In the genomic region with DNA sequence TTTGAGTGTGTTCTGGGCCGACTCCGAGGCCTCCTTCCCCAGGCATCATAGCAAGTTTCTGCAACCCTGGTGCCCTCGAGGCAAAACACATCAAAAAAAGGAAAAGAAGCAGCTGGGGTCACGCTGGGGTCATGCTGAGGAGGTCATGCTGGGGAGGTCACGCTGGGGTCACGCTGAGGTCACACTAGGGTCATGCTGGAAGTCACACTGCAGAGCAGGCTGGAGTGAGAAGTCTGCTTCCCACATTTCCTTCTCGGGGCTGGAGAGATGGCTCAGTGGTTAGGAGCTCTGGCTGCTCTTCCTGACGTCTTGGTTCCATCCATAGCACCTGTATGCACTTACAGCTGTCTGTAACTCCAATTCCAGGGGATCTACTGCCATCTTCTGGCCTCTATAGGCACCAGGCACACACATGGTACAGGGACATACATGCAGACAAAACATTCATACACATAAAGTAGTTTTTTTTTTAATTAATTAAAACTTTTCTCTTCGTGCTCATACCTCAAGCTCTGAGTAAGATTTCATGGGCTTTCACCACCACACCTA, we compare ENCODE assay signal across 20 mouse cellular contexts. TPM values are rescaled to one million over a fixed set of nuclear protein-coding genes. Genes with fewer than 3 reads are reported as not detected.
DNase-seq lines count a peak whose midpoint lies in the region; ATAC-seq and TF ChIP-seq lines count a peak whose summit lies in the region.
"Had no signal": no experiment of that assay in that cellular context is flagged by ENCODE, and none has a peak within 500 bp of the region (broad histone marks: within the 10 kb centered on the region; RNA-seq: fewer than 3 reads in every experiment).

No protein-coding gene starts in this region.

- H3K9me3 ChIP-seq in MEL (replicated peaks; ENCODE audit: insufficient read depth, low read length): no peaks in the 10 kb centered on the region
- H3K9me3 ChIP-seq: kidney, embryonic 15.5 days; limb, embryonic 12.5 days had no signal

- no peak overlapping the region for H3K4me3 ChIP-seq in cerebellum, adult 2 months (replicated peaks; ENCODE audit: insufficient read depth, low read depth, low read length)
- H3K4me3 ChIP-seq in layer of hippocampus, adult 2 months: no peak overlapping the region
- no peak overlapping the region for H3K4me3 ChIP-seq in MEL (ENCODE audit: control insufficient read depth in 1 of 2, insufficient read depth in 1 of 2, low read depth in 2 of 2, low read length in 2 of 2)
- H3K4me3 ChIP-seq: erythroblast, embryonic 14.5 days; kidney, embryonic 15.5 days; limb, embryonic 12.5 days had no signal

- DNase-seq in cerebellum, adult 2 months: no peak
- no peak for DNase-seq in layer of hippocampus, adult 2 months (ENCODE audit: low spot score in 2 of 2)
- DNase-seq in layer of hippocampus, postnatal 10 days (ENCODE audit: low spot score in 2 of 2): no peak
- DNase-seq in 416B (ENCODE audit: low read depth): peak; percentile 33
- DNase-seq in MEL (ENCODE audit: low read depth, low spot score): peak; percentile 43
- no peak for DNase-seq in adrenal gland, postnatal 36 days
- no peak for DNase-seq in left cerebral cortex, adult 11 months (ENCODE audit: low spot score)
- DNase-seq: adrenal gland, postnatal 10 days; cerebellum, adult 18-20 months; heart, adult 11 months; lung, adult 2 months; spleen, adult 18-20 months; thymus, postnatal 36 days had no signal

- no peak for TF ChIP-seq EP300 in MEL (IDR thresholded peaks at IDR 0.05; ENCODE audit: low read depth in 1 of 2, low read length in 2 of 2)

- no peaks in the 10 kb centered on the region for H3K79me2 ChIP-seq in MEL (ENCODE audit: control insufficient read depth, insufficient read depth, low read length, poor library complexity)

- no peak for TF ChIP-seq POLR2A in cerebellum, adult 2 months (IDR thresholded peaks at IDR 0.05; ENCODE audit: borderline replicate concordance, insufficient read depth, low read length)
- TF ChIP-seq POLR2A in MEL (IDR thresholded peaks at IDR 0.05; ENCODE audit: control insufficient read depth in 1 of 2, insufficient read depth in 1 of 2, low read depth in 1 of 2, low read length in 2 of 2, poor library complexity in 1 of 2): no peak

- H3K4me1 ChIP-seq in cerebellum, adult 2 months (ENCODE audit: control insufficient read depth, insufficient read depth, low read length): peaks cover 3% of the 10 kb centered on the region; the same call in 1 of the 2 replicates
- peaks cover 3 to 7% of the 10 kb centered on the region in 2 experiments for H3K4me1 ChIP-seq in MEL (ENCODE audit: control insufficient read depth in 1 of 2, insufficient read depth in 2 of 2, low read length in 2 of 2)
- H3K4me1 ChIP-seq: kidney, embryonic 15.5 days; limb, embryonic 12.5 days had no signal

- WGBS in cerebellum, adult 2 months: 66% methylated on average over 9 of the region's 9 CpGs

- no peaks in the 10 kb centered on the region for H3K27me3 ChIP-seq in cerebellum, adult 2 months (ENCODE audit: control insufficient read depth, insufficient read depth, low read length)
- H3K27me3 ChIP-seq in MEL (ENCODE audit: control insufficient read depth in 1 of 2, insufficient read depth in 2 of 2, low read length in 2 of 2): 0 out of 4 replicates have a peak, but pooled peaks cover 0 to 1% of the 10 kb centered on the region in 2 experiments
- H3K27me3 ChIP-seq: kidney, embryonic 15.5 days; limb, embryonic 12.5 days had no signal

- H3K36me3 ChIP-seq in MEL (ENCODE audit: control insufficient read depth in 1 of 2, insufficient read depth in 2 of 2, low read length in 2 of 2): peaks cover 0 to 7% of the 10 kb centered on the region in 2 experiments; a peak in 2 of 4 replicates
- H3K36me3 ChIP-seq: kidney, embryonic 15.5 days; limb, embryonic 12.5 days had no signal

- H3K27ac ChIP-seq in cerebellum, adult 2 months (ENCODE audit: insufficient read depth, low read length): no peak overlapping the region
- H3K27ac ChIP-seq in layer of hippocampus, adult 2 months: no peak overlapping the region
- H3K27ac ChIP-seq in MEL (ENCODE audit: control insufficient read depth, low read depth, low read length): no peak overlapping the region
- H3K27ac ChIP-seq: kidney, embryonic 15.5 days; limb, embryonic 12.5 days had no signal

- no peak overlapping the region for H3K9ac ChIP-seq in MEL (ENCODE audit: control insufficient read depth, low read depth, low read length, poor library complexity, severe bottlenecking)
- H3K9ac ChIP-seq: kidney, embryonic 15.5 days; limb, embryonic 12.5 days had no signal

- no peak for ATAC-seq in cerebellum, adult (ENCODE audit: insufficient number of reproducible peaks, low FRiP score, low TSS enrichment)
- ATAC-seq: forebrain, embryonic 16.5 days; inflammation-experienced regulatory T-cells, adult 6 months; midbrain, embryonic 16.5 days had no signal

- TF ChIP-seq CTCF in cerebellum, adult 2 months (IDR thresholded peaks at IDR 0.05; ENCODE audit: borderline replicate concordance, insufficient read depth, low read depth, low read length): 0 out of 2 replicates have a peak, but pooled peaks have one; percentile 14
- peak; percentile 29; the same call in 1 of the 2 replicates for TF ChIP-seq CTCF in layer of hippocampus, adult 2 months (conservative IDR thresholded peaks at IDR 0.05)
- peak; percentile 23 to 58 (median 47); a peak in 5 of 6 replicates for TF ChIP-seq CTCF in MEL (IDR thresholded peaks at IDR 0.05 in 2 of 3, conservative IDR thresholded peaks at IDR 0.05 in 1 of 3; ENCODE audit: control insufficient read depth in 1 of 3, insufficient read depth in 1 of 3, low read depth in 2 of 3, low read length in 3 of 3, poor library complexity in 1 of 3, severe bottlenecking in 1 of 3)

- peak; percentile 68 for TF ChIP-seq RAD21 in MEL (IDR thresholded peaks at IDR 0.05; ENCODE audit: low read depth, low read length)

TF ChIP-seq in MEL, 35 proteins besides CTCF, POLR2A, EP300 and RAD21:
- no peak for TF ChIP-seq UBTF (IDR thresholded peaks at IDR 0.05; ENCODE audit: borderline replicate concordance, insufficient read depth, low read depth, low read length)
- peak; percentile 45 for TF ChIP-seq SMC3 (IDR thresholded peaks at IDR 0.05; ENCODE audit: low read depth, low read length)
- TF ChIP-seq ZC3H11A (IDR thresholded peaks at IDR 0.05; ENCODE audit: low read depth, low read length): 0 out of 2 replicates have a peak, but pooled peaks have one; percentile 17
- TF ChIP-seq CHD1 (IDR thresholded peaks at IDR 0.05; ENCODE audit: low read depth, low read length): no peak
- no peak for TF ChIP-seq MYB (IDR thresholded peaks at IDR 0.05; ENCODE audit: low read depth, low read length)

RNA-seq across cellular contexts. Expression of a gene that starts 35.5 kb away (rescaled TPM):
- polyA plus RNA-seq in cerebellum, adult 2 months (2012; rRNA removed): 155 and 168 TPM in 2 replicates
- total RNA-seq in layer of hippocampus, adult 2 months (2021): 100 to 1,000 TPM; 275 to 294 TPM
- total RNA-seq in layer of hippocampus, postnatal 10 days (2021): 100 to 1,000 TPM; 218 to 223 TPM
- 23.5 and 28.2 TPM in 2 replicates for total RNA-seq in MEL (2012; rRNA removed)
- 10 to 100 TPM in 1 of 2 experiments, not detected in 1; 87.5 TPM for polyA plus RNA-seq in MEL (2012; ENCODE audit: insufficient read depth in 1 of 2, insufficient read length in 2 of 2, low read depth in 1 of 2, low replicate concordance in 2 of 2, missing spikeins in 1 of 2)
- 10 to 100 TPM; 28.7 to 33.3 TPM for total RNA-seq in adrenal gland, postnatal 36 days (2021)

RNA-seq across cellular contexts. Expression of a gene that starts 36.3 kb away (rescaled TPM):
- polyA plus RNA-seq in cerebellum, adult 2 months (2012; rRNA removed): 73.2 and 77.0 TPM in 2 replicates
- 10 to 100 TPM; 68.2 to 69.1 TPM for total RNA-seq in layer of hippocampus, adult 2 months (2021)
- total RNA-seq in layer of hippocampus, postnatal 10 days (2021): 10 to 100 TPM; 75.8 to 82.0 TPM
- total RNA-seq in MEL (2012; rRNA removed): 109 and 128 TPM in 2 replicates
- polyA plus RNA-seq in MEL (2012; ENCODE audit: insufficient read depth in 1 of 2, insufficient read length in 2 of 2, low read depth in 1 of 2, low replicate concordance in 2 of 2, missing spikeins in 1 of 2): 100 to 1,000 TPM; 157 to 278 TPM
- 10 to 100 TPM; 93.5 to 95.9 TPM for total RNA-seq in adrenal gland, postnatal 36 days (2021)

Comparison
In these comparisons a context has a peak if more than half of its experiments do, and no peak if none do; other contexts are left out.
1. DNase-seq: peak in 416B (single experiment) and MEL (single experiment); none in cerebellum, adult 2 months (0 of 2), layer of hippocampus, adult 2 months (0 of 2), layer of hippocampus, postnatal 10 days (0 of 2), adrenal gland, postnatal 36 days (0 of 2) and left cerebral cortex, adult 11 months (single experiment).
2. Peak in every context shown above with its lines, with median percentiles within 50 percentile points of each other: CTCF ChIP-seq.